Comparison of ENCODE assay signal across 8 mouse cellular contexts in genomic region chr5:23434598-23435481, GRCm38 (mm10). TPM values are rescaled to one million over a fixed set of nuclear protein-coding genes. Genes with fewer than 3 reads are reported as not detected.
DNase-seq lines count a peak whose midpoint lies in the region; ATAC-seq and TF ChIP-seq lines count a peak whose summit lies in the region.

No protein-coding gene starts in this region.

- no peaks in the 10 kb centered on the region for H3K4me1 ChIP-seq in forebrain, embryonic 11.5 days (replicated peaks; ENCODE audit: control insufficient read depth, insufficient read depth, low read length)
- H3K4me1 ChIP-seq in heart, embryonic 16.5 days (ENCODE audit: control insufficient read depth, insufficient read depth, low read length) = peaks cover 22% of the 10 kb centered on the region
- peaks cover 38% of the 10 kb centered on the region for H3K4me1 ChIP-seq in neural tube, embryonic 13.5 days (replicated peaks)
- peaks cover 2% of the 10 kb centered on the region; the same call in 1 of the 2 replicates for H3K4me1 ChIP-seq in testis, adult 2 months (ENCODE audit: control insufficient read depth, insufficient read depth, low read length)

- H3K27ac ChIP-seq in forebrain, embryonic 11.5 days (ENCODE audit: low read depth, low read length) = peak overlapping the region; percentile 99
- peak overlapping the region; percentile 100 for H3K27ac ChIP-seq in heart, embryonic 16.5 days (ENCODE audit: low read length)
- H3K27ac ChIP-seq in neural tube, embryonic 13.5 days (replicated peaks) = peak overlapping the region; percentile 100
- H3K27ac ChIP-seq in testis, adult 2 months (ENCODE audit: control insufficient read depth, insufficient read depth, low read depth, low read length) = peak overlapping the region; percentile 97

- WGBS in forebrain, embryonic 11.5 days = 0% methylated on average over 46 of the region's 46 CpGs
- WGBS in heart, embryonic 16.5 days = under 1% methylated on average over 46 of the region's 46 CpGs
- WGBS in neural tube, embryonic 13.5 days = under 1% methylated on average over 44 of the region's 46 CpGs

- no peaks in the 10 kb centered on the region for H3K27me3 ChIP-seq in forebrain, embryonic 11.5 days (ENCODE audit: control insufficient read depth, insufficient read depth, low read length)
- H3K27me3 ChIP-seq in heart, embryonic 16.5 days (ENCODE audit: control insufficient read depth, insufficient read depth, low read length) = no peaks in the 10 kb centered on the region
- H3K27me3 ChIP-seq in neural tube, embryonic 13.5 days = no peaks in the 10 kb centered on the region
- no peaks in the 10 kb centered on the region for H3K27me3 ChIP-seq in testis, adult 2 months (ENCODE audit: control insufficient read depth, insufficient read depth, low read length)

- peak overlapping the region; percentile 78 for H3K4me2 ChIP-seq in forebrain, embryonic 11.5 days (ENCODE audit: low read depth, low read length, severe bottlenecking)
- H3K4me2 ChIP-seq in heart, embryonic 16.5 days (ENCODE audit: low read depth, low read length) = peak overlapping the region; percentile 89
- H3K4me2 ChIP-seq in neural tube, embryonic 13.5 days = peak overlapping the region; percentile 83

- no peak for TF ChIP-seq CTCF in brain, embryonic 14.5 days (IDR thresholded peaks at IDR 0.05; ENCODE audit: borderline replicate concordance, extremely low read depth, insufficient read depth, insufficient read length)
- TF ChIP-seq CTCF in testis, adult 2 months (IDR thresholded peaks at IDR 0.05; ENCODE audit: control insufficient read depth, insufficient read depth, insufficient replicate concordance, low read depth, low read length) = no peak

- no peak; the same call in 1 of the 2 replicates for ATAC-seq in forebrain, embryonic 11.5 days (replicated peaks; ENCODE audit: low FRiP score)
- no peak; the same call in 1 of the 2 replicates for ATAC-seq in heart, embryonic 16.5 days (replicated peaks; ENCODE audit: extremely low read depth, insufficient read depth, low FRiP score)
- ATAC-seq in neural tube, embryonic 13.5 days (ENCODE audit: low read depth) = no peak

- H3K9ac ChIP-seq in forebrain, embryonic 11.5 days (ENCODE audit: low read length) = peak overlapping the region; percentile 90
- H3K9ac ChIP-seq in heart, embryonic 16.5 days (ENCODE audit: low read length) = peak overlapping the region; percentile 99
- peak overlapping the region; percentile 100 for H3K9ac ChIP-seq in neural tube, embryonic 13.5 days

- TF ChIP-seq POLR2A in brain, embryonic 14.5 days (IDR thresholded peaks at IDR 0.05; ENCODE audit: borderline replicate concordance, extremely low read depth, insufficient read depth, insufficient read length, poor library complexity, severe bottlenecking) = peak; percentile 34; the same call in 1 of the 2 replicates
- peak; percentile 16; the same call in 1 of the 2 replicates for TF ChIP-seq POLR2A in testis, adult 2 months (IDR thresholded peaks at IDR 0.05; ENCODE audit: control insufficient read depth, low read depth, low read length)

- no peaks in the 10 kb centered on the region for H3K9me3 ChIP-seq in forebrain, embryonic 11.5 days (ENCODE audit: control insufficient read depth, low read length)
- H3K9me3 ChIP-seq in heart, embryonic 16.5 days (replicated peaks; ENCODE audit: control insufficient read depth, low read length) = no peaks in the 10 kb centered on the region
- H3K9me3 ChIP-seq in neural tube, embryonic 13.5 days = no peaks in the 10 kb centered on the region

- peak; percentile 51 to 61 for DNase-seq in CD8-positive naive resting alpha-beta T cell, adult 2 months (ENCODE audit: low read depth in 2 of 2, low spot score in 2 of 2)
- peak; percentile 85 for DNase-seq in brain, embryonic 14.5 days (ENCODE audit: low read depth)
- DNase-seq in forebrain, embryonic 11.5 days (ENCODE audit: low spot score) = peak; percentile 80
- peak; percentile 66 to 68 for DNase-seq in kidney, postnatal 36 days
- DNase-seq in lung, adult 18-20 months = peak; percentile 74 to 77

- no peaks in the 10 kb centered on the region for H3K36me3 ChIP-seq in forebrain, embryonic 11.5 days (ENCODE audit: control insufficient read depth, insufficient read depth, low read length)
- H3K36me3 ChIP-seq in heart, embryonic 16.5 days (ENCODE audit: control insufficient read depth, insufficient read depth) = no peaks in the 10 kb centered on the region
- H3K36me3 ChIP-seq in neural tube, embryonic 13.5 days = no peaks in the 10 kb centered on the region
- H3K36me3 ChIP-seq in testis, adult 2 months (ENCODE audit: control insufficient read depth, insufficient read depth, low read length) = no peaks in the 10 kb centered on the region; the same call in 1 of the 2 replicates

- peak overlapping the region; percentile 97 for H3K4me3 ChIP-seq in forebrain, embryonic 11.5 days (ENCODE audit: low read depth, low read length)
- peak overlapping the region; percentile 96 for H3K4me3 ChIP-seq in heart, embryonic 16.5 days (ENCODE audit: low read length)
- H3K4me3 ChIP-seq in neural tube, embryonic 13.5 days = peak overlapping the region; percentile 98
- H3K4me3 ChIP-seq in testis, adult 2 months (ENCODE audit: control insufficient read depth, low read depth, low read length) = peak overlapping the region; percentile 100

RNA-seq across cellular contexts. Expression of gene Kmt2e, which starts 0.6 kb away (rescaled TPM):
- polyA plus RNA-seq in brain, embryonic 14.5 days (2012; rRNA removed) = 44.2 and 75.0 TPM in 2 replicates
- 104 TPM in 2 replicates for polyA plus RNA-seq in forebrain, embryonic 11.5 days (2014; fragmentation: Nextera tagmentation; extraction: Ambion mirVana)
- polyA plus RNA-seq in heart, embryonic 16.5 days (2015; fragmentation: Nextera tagmentation; extraction: Ambion mirVana) = 67.9 and 76.9 TPM in 2 replicates
- 151 and 160 TPM in 2 replicates for polyA plus RNA-seq in neural tube, embryonic 13.5 days (2015; fragmentation: Nextera tagmentation; extraction: Ambion mirVana)
- polyA plus RNA-seq in testis, adult 2 months (2012; rRNA removed) = 11.2 and 13.8 TPM in 2 replicates
